16 mouse cellular contexts compared by ENCODE assay signal in genomic region chrX:52525132-52525531, GRCm38 (mm10).
"Had no signal": no experiment of that assay in that cellular context is flagged by ENCODE, and none has a peak within 500 bp of the region (broad histone marks: within the 10 kb centered on the region; RNA-seq: fewer than 3 reads in every experiment).

No protein-coding gene starts in this region.

- DNase-seq: lung, adult 2 months; lung, postnatal 14 days; lung, postnatal 36 days; right cerebral cortex, postnatal 14 days; thymus, adult 2 months; thymus, postnatal 25 days; thymus, postnatal 4 days had no signal

- H3K9me3 ChIP-seq: lung, embryonic 15.5 days; midbrain, embryonic 13.5 days; midbrain, embryonic 15.5 days; neural tube, embryonic 12.5 days; stomach, embryonic 15.5 days had no signal

- H3K27ac ChIP-seq: lung, embryonic 15.5 days; macrophage; midbrain, embryonic 13.5 days; midbrain, embryonic 15.5 days; neural tube, embryonic 12.5 days; stomach, embryonic 15.5 days; stomach, postnatal 0 days had no signal

- H3K27me3 ChIP-seq: lung, embryonic 15.5 days; midbrain, embryonic 15.5 days; neural tube, embryonic 12.5 days; stomach, embryonic 15.5 days had no signal

- H3K4me3 ChIP-seq: lung, embryonic 15.5 days; midbrain, embryonic 13.5 days; midbrain, embryonic 15.5 days; neural tube, embryonic 12.5 days; stomach, embryonic 15.5 days had no signal

- H3K4me1 ChIP-seq: midbrain, embryonic 13.5 days; midbrain, embryonic 15.5 days; neural tube, embryonic 12.5 days; stomach, embryonic 15.5 days had no signal

- ATAC-seq: lung, postnatal 0 days; midbrain, embryonic 13.5 days; midbrain, embryonic 15.5 days had no signal

- H3K9ac ChIP-seq: lung, embryonic 15.5 days; midbrain, embryonic 13.5 days; midbrain, embryonic 15.5 days; neural tube, embryonic 12.5 days; stomach, embryonic 15.5 days had no signal

- H3K4me2 ChIP-seq: lung, embryonic 15.5 days; midbrain, embryonic 11.5 days; midbrain, embryonic 13.5 days; midbrain, embryonic 15.5 days; neural tube, embryonic 12.5 days; stomach, embryonic 15.5 days had no signal

- H3K36me3 ChIP-seq: lung, embryonic 15.5 days; midbrain, embryonic 13.5 days; midbrain, embryonic 15.5 days; neural tube, embryonic 12.5 days; stomach, embryonic 15.5 days had no signal
